Mouse (Mus musculus) hindbrain, embryonic 11.5 days (tissue): ENCODE results near the gene Icmt. TPM values are rescaled to one million over a fixed set of nuclear protein-coding genes. Genes with fewer than 3 reads are reported as not detected.

Source experiments
- ATAC-seq: fragments of 200-750 bp; cut with Nextera tagmentation; 2 replicates; pipeline ENCODE4 v1.8.0; 2017; ENCODE audit warnings: mild to moderate bottlenecking, moderate TSS enrichment, moderate library complexity; ENCODE audit not compliant: low FRiP score
- DNase-seq: peaks from one replicate; pipeline ENCODE4 v3.0.0-alpha.2; 2015; ENCODE audit warnings: low spot score
- H3K27ac ChIP-seq: fragments of 300-500 bp; sonication (generic); 2 replicates; pipeline ENCODE4 v1.5.1; 2014; ENCODE audit warnings: mild to moderate bottlenecking, low read depth, low read length
- H3K27me3 ChIP-seq: fragments of 300-500 bp; sonication (generic); 2 replicates; pipeline ENCODE4 v1.6.1; 2014; ENCODE audit warnings: mild to moderate bottlenecking, low read length, moderate library complexity, mixed read lengths; ENCODE audit not compliant: control insufficient read depth, insufficient read depth
- H3K36me3 ChIP-seq: fragments of 300-500 bp; sonication (generic); 2 replicates; pipeline ENCODE4 v1.6.1; 2014; ENCODE audit warnings: mild to moderate bottlenecking, low read length, moderate library complexity, mixed read lengths; ENCODE audit not compliant: control insufficient read depth, insufficient read depth
- H3K4me1 ChIP-seq: fragments of 300-500 bp; sonication (generic); replicated peaks from 2 replicates; pipeline ENCODE4 v1.6.1; 2014; ENCODE audit warnings: low read length, mixed read lengths; ENCODE audit not compliant: control insufficient read depth, insufficient read depth
- H3K4me2 ChIP-seq: fragments of 300-500 bp; sonication (generic); replicated peaks from 2 replicates; pipeline ENCODE4 v1.6.1; 2014; ENCODE audit warnings: mild to moderate bottlenecking, low read depth, low read length
- H3K4me3 ChIP-seq: fragments of 300-500 bp; sonication (generic); 2 replicates; pipeline ENCODE4 v1.5.1; 2014; ENCODE audit warnings: low read depth, low read length
- H3K9ac ChIP-seq: fragments of 300-500 bp; sonication (generic); 2 replicates; pipeline ENCODE4 v1.6.1; 2014; ENCODE audit warnings: low read depth, low read length
- H3K9me3 ChIP-seq: fragments of 300-500 bp; sonication (generic); 2 replicates; pipeline ENCODE4 v1.6.1; 2016; ENCODE audit warnings: low read length; ENCODE audit not compliant: control insufficient read depth
- WGBS: fragments of 180-500 bp; shearing (Covaris S2); extraction: QIAGEN DNeasy Blood & Tissue Kit; methylation state at CpG from one replicate; pipeline ENCODE4 v1.1.7; 2014; 5-methylcytosine and 5-hydroxymethylcytosine counted together
- polyA plus RNA-seq: library from polyadenylated mRNA; unstranded; fragments of >200 nt; fragmentation: Nextera tagmentation; extraction: Ambion mirVana; gene quantifications from 2 replicates; pipeline ENCODE4 v1.2.1, GENCODE M21; 2014

Gene Icmt
- polyA plus RNA-seq, 1 experiment from 2014 or later = 17.4 TPM

- 70% methylated on average over 7 of the region's 7 CpGs for WGBS
- no peak overlapping the region for H3K27ac ChIP-seq
- H3K4me2 ChIP-seq = no peak overlapping the region
- peaks cover 9% of the 10 kb centered on the region for H3K4me1 ChIP-seq
- DNase-seq (no peak), ATAC-seq (no peak)
- H3K27me3 ChIP-seq = peaks cover 27% of the 10 kb centered on the region
- H3K9me3 ChIP-seq = no peaks in the 10 kb centered on the region
- no peaks in the 10 kb centered on the region for H3K36me3 ChIP-seq
- no peak overlapping the region for H3K4me3 ChIP-seq
- no peak overlapping the region for H3K9ac ChIP-seq
These were observed 25.0 kb upstream of the Icmt start for GRCm38 (mm10) chr4:152272006-152272405.

DNA sequence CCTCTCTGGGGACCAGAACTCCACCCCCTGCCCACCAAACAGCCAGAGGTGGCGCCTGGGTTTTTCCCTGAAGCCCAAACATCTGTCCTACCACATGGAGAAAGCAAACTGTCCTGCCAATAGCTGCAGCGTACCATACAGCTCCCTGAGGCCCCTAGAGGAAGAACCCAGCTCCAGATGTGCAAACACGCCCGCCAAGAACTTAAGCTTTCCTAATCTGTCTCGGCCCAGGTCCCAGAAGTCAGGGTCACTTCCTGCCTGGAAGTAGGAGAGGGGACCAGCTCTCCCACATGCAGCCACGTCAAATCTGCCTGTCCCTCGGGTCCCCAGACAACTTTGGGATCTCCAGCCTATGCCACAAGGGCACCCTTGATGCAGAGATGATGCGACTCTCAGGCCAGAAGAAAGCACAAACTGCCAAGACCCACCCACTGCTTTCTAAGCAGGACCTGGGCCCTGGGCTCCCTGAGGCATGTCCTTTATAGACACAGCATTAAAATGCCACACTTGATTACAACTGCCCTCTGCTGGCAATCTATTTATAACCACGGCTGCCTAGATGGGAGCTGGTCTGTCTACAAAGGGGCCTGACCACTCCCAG is 24.5 kb upstream of the Icmt start:
- DNase-seq = peak; percentile 52
- ATAC-seq = no peak
- Histone ChIP-seq H3K9me3 (no peaks in the 10 kb centered on the region), H3K27ac (0 out of 2 replicates have a peak overlapping the region, but pooled peaks have one; percentile 30), H3K27me3 (peaks cover 27% of the 10 kb centered on the region), H3K4me2 (no peak overlapping the region), H3K36me3 (no peaks in the 10 kb centered on the region), H3K9ac (0 out of 2 replicates have a peak overlapping the region, but pooled peaks have one; percentile 17), H3K4me3 (no peak overlapping the region), H3K4me1 (peaks cover 9% of the 10 kb centered on the region)
- WGBS = 40% methylated on average over 9 of the region's 9 CpGs

GRCm38 (mm10) chr4:152273191-152273590 is 23.8 kb upstream of the Icmt start:
- H3K4me1 ChIP-seq = peaks cover 9% of the 10 kb centered on the region
- no peak overlapping the region for H3K4me2 ChIP-seq
- 28% methylated on average over 3 of the region's 3 CpGs for WGBS
- ATAC-seq (peak; percentile 31), DNase-seq (no peak)
- peak overlapping the region; percentile 68; the same call in 1 of the 2 replicates for H3K27ac ChIP-seq
- peaks cover 27% of the 10 kb centered on the region for H3K27me3 ChIP-seq
- H3K9ac ChIP-seq = 0 out of 2 replicates have a peak overlapping the region, but pooled peaks have one; percentile 17
- H3K36me3 ChIP-seq = no peaks in the 10 kb centered on the region
- H3K9me3 ChIP-seq = no peaks in the 10 kb centered on the region
- no peak overlapping the region for H3K4me3 ChIP-seq

- under 1% methylated on average over 33 of the region's 48 CpGs for WGBS
- DNase-seq (peak; percentile 71), ATAC-seq (peak; percentile 68)
- H3K4me3 ChIP-seq = peak within 1 kb of the TSS; percentile 49
- peak within 1 kb of the TSS; percentile 65 for H3K9ac ChIP-seq
- peak within 1 kb of the TSS; percentile 84 for H3K4me2 ChIP-seq
- peak within 1 kb of the TSS; percentile 68 for H3K27ac ChIP-seq
- H3K9me3 ChIP-seq = no peaks in the 10 kb centered on the region
- H3K27me3 ChIP-seq = peaks cover 27% of the 10 kb centered on the region
- no peaks in the 10 kb centered on the region for H3K36me3 ChIP-seq
- H3K4me1 ChIP-seq = peaks cover 9% of the 10 kb centered on the region
These were observed 23.3 kb upstream of the Icmt start, which contains the start of gene Gpr153 for GRCm38 (mm10) chr4:152273621-152274236. Gene Gpr153, plus strand, starts transcription at chr4:152274232.

DNA sequence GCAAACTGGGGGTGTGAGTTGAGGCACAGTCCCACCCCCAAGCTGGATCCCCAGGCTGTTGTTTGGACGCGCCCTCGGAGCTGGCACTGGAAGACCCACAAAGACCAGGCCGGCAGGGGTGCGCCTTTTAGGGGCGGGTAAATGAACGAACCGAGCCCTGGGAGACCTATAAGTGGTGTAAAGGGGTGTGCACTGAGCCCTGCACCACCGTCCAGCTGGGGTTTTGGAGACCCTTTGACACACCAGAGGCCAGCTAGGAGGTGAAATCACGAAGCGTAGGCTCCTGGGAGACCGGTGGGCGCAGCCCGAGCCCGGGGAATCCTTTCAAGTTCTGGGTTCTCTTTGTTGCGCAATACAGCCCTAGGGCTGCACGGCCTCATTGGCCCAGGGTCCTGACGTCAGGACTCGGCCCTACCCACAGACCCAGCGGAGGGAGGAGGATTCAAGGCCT is 22.3 kb upstream of the Icmt start:
- H3K27ac ChIP-seq = peak overlapping the region; percentile 68; the same call in 1 of the 2 replicates
- H3K27me3 ChIP-seq = peaks cover 31% of the 10 kb centered on the region
- 1% methylated on average over 20 of the region's 20 CpGs for WGBS
- peak overlapping the region; percentile 65 for H3K9ac ChIP-seq
- DNase-seq (peak; percentile 59), ATAC-seq (peak; percentile 41; the same call in 1 of the 2 replicates)
- no peaks in the 10 kb centered on the region for H3K36me3 ChIP-seq
- H3K4me1 ChIP-seq = peaks cover 9% of the 10 kb centered on the region
- H3K9me3 ChIP-seq = no peaks in the 10 kb centered on the region
- peak overlapping the region; percentile 49 for H3K4me3 ChIP-seq
- H3K4me2 ChIP-seq = peak overlapping the region; percentile 84

DNA sequence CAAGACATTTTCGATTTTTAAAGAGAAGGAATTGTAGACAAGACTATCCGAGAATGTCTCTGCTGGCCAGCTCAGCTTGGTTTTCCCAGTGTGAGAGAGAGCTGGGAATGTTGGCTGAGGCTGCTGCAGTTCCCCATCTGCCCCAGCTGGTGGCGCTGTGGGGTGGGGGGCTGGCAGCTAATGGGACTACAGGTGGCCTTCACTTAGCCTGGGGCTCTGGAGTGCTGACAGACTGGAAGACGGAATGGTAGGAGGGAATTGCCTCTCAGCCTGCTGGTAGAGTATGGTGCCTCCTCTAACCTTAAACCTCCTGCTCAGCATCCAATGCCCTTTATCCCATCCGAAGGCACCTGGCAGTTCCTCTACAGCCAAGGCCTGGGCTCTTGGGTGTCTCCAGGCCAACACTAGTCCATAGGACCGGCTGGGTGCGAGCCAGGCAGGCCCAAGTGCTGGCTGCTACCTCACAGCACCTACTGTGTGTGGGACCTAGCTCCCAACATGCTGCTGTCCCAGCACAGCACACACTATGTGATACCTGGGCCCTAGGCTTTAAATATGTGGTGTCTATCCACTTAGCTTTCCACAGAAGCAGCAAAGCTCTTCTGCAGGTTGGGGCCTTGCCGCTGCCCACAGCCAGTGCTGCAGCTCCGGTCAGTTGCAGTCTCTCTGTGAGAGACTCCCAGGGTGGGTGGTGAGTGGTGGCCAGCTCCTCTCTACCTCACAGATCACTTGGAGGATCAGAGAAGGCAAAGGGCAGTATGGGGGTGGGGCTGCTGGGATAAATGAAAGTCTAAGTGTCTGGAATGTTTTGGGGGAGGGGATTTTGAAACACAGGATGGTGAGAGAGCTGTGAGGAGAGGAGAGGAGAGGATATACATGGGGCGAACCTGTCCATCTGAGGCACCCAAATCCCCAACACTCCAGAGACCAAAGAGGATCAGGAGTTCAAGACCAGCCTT is 20.4 kb upstream of the Icmt start:
- peaks cover 51% of the 10 kb centered on the region for H3K27me3 ChIP-seq
- peaks cover 9% of the 10 kb centered on the region for H3K4me1 ChIP-seq
- 48% methylated on average over 10 of the region's 10 CpGs for WGBS

DNA sequence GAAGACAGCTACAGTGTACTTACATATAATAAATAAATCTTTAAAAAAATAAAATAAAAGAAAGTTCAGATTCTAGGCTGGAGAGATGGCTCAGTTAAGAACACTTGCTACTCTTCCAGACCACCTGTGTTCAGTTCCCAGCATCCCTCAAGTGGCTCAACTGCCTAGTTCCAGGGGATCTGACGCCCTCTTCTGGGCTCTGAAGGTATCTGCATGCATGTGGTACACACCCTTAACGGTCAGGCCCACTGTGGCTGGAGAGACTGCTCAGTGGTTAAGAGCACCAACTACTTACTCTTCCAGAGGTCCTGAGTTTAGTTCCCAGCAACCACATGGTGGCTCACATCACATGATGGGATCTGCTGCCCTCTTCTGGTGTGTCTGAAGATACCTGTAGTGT is 19.1 kb upstream of the Icmt start:
- 78% methylated on average over 2 of the region's 2 CpGs for WGBS
- H3K9ac ChIP-seq = no peak overlapping the region
- H3K4me3 ChIP-seq = no peak overlapping the region
- ATAC-seq (no peak), DNase-seq (no peak)
- no peak overlapping the region for H3K4me2 ChIP-seq
- H3K9me3 ChIP-seq = no peaks in the 10 kb centered on the region
- H3K36me3 ChIP-seq = no peaks in the 10 kb centered on the region
- H3K27ac ChIP-seq = no peak overlapping the region
- H3K27me3 ChIP-seq = peaks cover 62% of the 10 kb centered on the region
- peaks cover 6% of the 10 kb centered on the region for H3K4me1 ChIP-seq

More for the DNA sequence above, 20.4 kb upstream of the Icmt start:
- no peak for ATAC-seq
- no peaks in the 10 kb centered on the region for H3K9me3 ChIP-seq
- DNase-seq = peak; percentile 73
- no peak overlapping the region for H3K4me3 ChIP-seq
- H3K9ac ChIP-seq = no peak overlapping the region
- H3K27ac ChIP-seq = no peak overlapping the region
- H3K36me3 ChIP-seq = no peaks in the 10 kb centered on the region
- H3K4me2 ChIP-seq = no peak overlapping the region

DNA sequence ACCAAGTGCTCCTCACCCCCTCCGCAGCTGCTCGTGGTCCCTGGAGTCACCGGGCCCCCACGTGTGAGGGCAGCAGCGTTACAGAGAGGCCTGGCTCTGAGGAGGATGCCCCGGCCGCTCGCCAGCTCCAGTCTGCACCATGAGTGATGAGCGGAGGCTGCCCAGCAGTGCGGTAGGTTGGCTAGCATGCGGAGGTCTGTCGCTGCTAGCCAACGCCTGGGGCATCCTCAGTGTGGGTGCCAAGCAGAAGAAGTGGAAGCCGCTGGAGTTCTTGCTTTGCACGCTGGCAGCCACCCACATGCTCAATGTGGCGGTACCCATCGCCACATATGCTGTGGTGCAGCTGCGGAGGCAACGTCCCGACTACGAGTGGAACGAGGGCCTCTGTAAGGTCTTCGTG is 18.0 kb upstream of the Icmt start:
- Histone ChIP-seq H3K4me3 (no peak overlapping the region), H3K27ac (no peak overlapping the region), H3K9ac (no peak overlapping the region), H3K36me3 (no peaks in the 10 kb centered on the region), H3K4me1 (peaks cover 13% of the 10 kb centered on the region), H3K27me3 (peaks cover 70% of the 10 kb centered on the region), H3K9me3 (no peaks in the 10 kb centered on the region), H3K4me2 (no peak overlapping the region)
- whole genome bisulfite sequencing = 88% methylated on average over 23 of the region's 23 CpGs
- DNase-seq (no peak), ATAC-seq (no peak)
